Mouse (Mus musculus) kidney, adult 2 months (tissue): ENCODE results near the gene Nhsl2. TPM values are rescaled to one million over a fixed set of nuclear protein-coding genes. Genes with fewer than 3 reads are reported as not detected.

Experiments used
- DNase-seq: peaks from one replicate; pipeline ENCODE4 v3.0.0; 2021
- H3K27ac ChIP-seq: fragments of 200-500 bp; 2 replicates; pipeline ENCODE4 v1.5.1; 2012; ENCODE audit warnings: low read depth, low read length, control low read depth, inconsistent platforms; ENCODE audit not compliant: insufficient read depth
- H3K27me3 ChIP-seq: fragments of 200-500 bp; replicated peaks from 2 replicates; pipeline ENCODE4 v1.6.1; 2012; ENCODE audit warnings: mild to moderate bottlenecking, moderate library complexity, low read length, inconsistent platforms; ENCODE audit not compliant: control insufficient read depth, insufficient read depth
- H3K36me3 ChIP-seq: fragments of 200-500 bp; 2 replicates; pipeline ENCODE4 v1.6.1; 2012; ENCODE audit warnings: mild to moderate bottlenecking, moderate library complexity, low read length, inconsistent platforms; ENCODE audit not compliant: control insufficient read depth, insufficient read depth
- H3K4me1 ChIP-seq: fragments of 200-500 bp; 2 replicates; pipeline ENCODE4 v1.6.1; 2011; ENCODE audit warnings: low read length; ENCODE audit not compliant: control insufficient read depth, insufficient read depth
- H3K4me3 ChIP-seq: fragments of 200-500 bp; 2 replicates; pipeline ENCODE4 v1.5.1; 2011; ENCODE audit warnings: mild to moderate bottlenecking, low read depth, low read length, control low read depth; ENCODE audit not compliant: insufficient read depth
- CTCF ChIP-seq: fragments of 200-500 bp; conservative IDR thresholded peaks from 2 replicates; pipeline ENCODE4 v1.5.1; 2011; ENCODE audit warnings: low read depth, mild to moderate bottlenecking, control low read depth, low read length, moderate library complexity, mixed read lengths; ENCODE audit not compliant: insufficient read depth, insufficient read length
- POLR2A ChIP-seq: fragments of 200-500 bp; IDR thresholded peaks from one replicate; pipeline ENCODE4 v1.6.1; 2011; ENCODE audit warnings: low read depth, low read length, control low read depth
- WGBS: fragments of 180-500 bp; shearing (Covaris S2); methylation state at CpG from one replicate; pipeline ENCODE4 v1.1.7; 2018; 5-methylcytosine and 5-hydroxymethylcytosine counted together
- polyA plus RNA-seq: library from polyadenylated mRNA; depleted of rRNA; stranded (reverse); fragments of >200 nt; gene quantifications from 2 replicates; pipeline ENCODE4 v1.2.3, GENCODE M21; 2012

Nhsl2 gene
- polyA plus RNA-seq, 1 experiment, result 4.0 TPM

- H3K4me3 ChIP-seq, result no peak overlapping the region
- no peaks in the 10 kb centered on the region for H3K4me1 ChIP-seq
- DNase-seq, result no peak
- H3K27ac ChIP-seq, result no peak overlapping the region
- 57% methylated on average over 4 of the region's 4 CpGs for WGBS
- no peaks in the 10 kb centered on the region for H3K27me3 ChIP-seq
- TF ChIP-seq POLR2A (no peak), CTCF (no peak)
- H3K36me3 ChIP-seq, result no peaks in the 10 kb centered on the region
Measured at GRCm38 (mm10) chrX:102065213-102065775, 216.1 kb downstream of the Nhsl2 start.

DNA sequence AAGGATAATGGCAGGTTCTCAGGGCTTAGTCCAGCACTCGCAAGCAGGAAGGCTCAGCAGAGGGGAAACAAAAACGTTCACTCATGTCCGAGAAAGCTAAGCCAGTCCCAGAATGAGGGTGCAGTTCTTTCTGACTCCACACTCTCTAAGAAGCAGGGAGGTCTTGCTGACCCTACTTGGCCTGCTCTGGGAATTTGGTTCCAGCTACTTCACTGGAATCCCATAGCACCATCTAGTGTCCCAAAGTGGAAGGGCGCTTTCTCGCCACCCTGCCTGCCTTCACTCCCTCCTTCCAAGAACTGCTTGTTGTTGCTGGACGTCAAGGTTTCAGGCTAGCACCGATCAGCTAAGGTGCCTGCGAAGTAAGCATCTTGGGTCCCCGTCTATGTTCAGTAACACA, 216.9 kb downstream of the Nhsl2 start:
- H3K36me3 ChIP-seq, result no peaks in the 10 kb centered on the region
- 14% methylated on average over 9 of the region's 9 CpGs for WGBS
- peak; percentile 73 for DNase-seq

DNA sequence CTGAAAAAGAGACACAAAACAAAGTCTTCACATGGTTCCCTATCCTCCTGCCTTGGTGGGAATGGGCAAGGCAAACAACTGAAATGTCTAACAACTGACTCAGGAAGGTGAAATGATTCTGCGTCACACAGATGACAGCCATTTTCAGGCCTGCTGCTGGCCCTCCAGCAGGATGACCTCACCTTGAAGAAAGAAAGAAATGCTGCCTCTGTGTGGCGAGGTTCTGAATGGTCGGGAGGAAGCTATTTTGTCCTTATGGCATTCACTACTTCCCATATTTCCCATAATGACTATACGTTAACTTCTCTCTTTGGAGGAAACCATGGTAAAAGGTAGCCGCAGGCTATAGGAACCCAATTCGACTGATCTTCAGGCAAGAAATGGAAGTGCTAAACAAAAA, 217.9 kb downstream of the Nhsl2 start:
- Histone ChIP-seq H3K36me3 (no peaks in the 10 kb centered on the region), H3K27me3 (no peaks in the 10 kb centered on the region), H3K4me1 (no peaks in the 10 kb centered on the region), H3K4me3 (no peak overlapping the region), H3K27ac (no peak overlapping the region)
- no peak for TF ChIP-seq POLR2A
- TF ChIP-seq CTCF, result no peak
- WGBS, result 83% methylated on average over 6 of the region's 6 CpGs
- DNase-seq, result no peak

More for the DNA sequence above, 216.9 kb downstream of the Nhsl2 start:
- H3K27ac ChIP-seq, result no peak overlapping the region
- no peaks in the 10 kb centered on the region for H3K27me3 ChIP-seq
- no peaks in the 10 kb centered on the region for H3K4me1 ChIP-seq
- no peak overlapping the region for H3K4me3 ChIP-seq
- TF ChIP-seq CTCF (no peak), POLR2A (no peak)

- Histone ChIP-seq H3K4me3 (no peak overlapping the region), H3K27ac (no peak overlapping the region), H3K27me3 (no peaks in the 10 kb centered on the region), H3K36me3 (no peaks in the 10 kb centered on the region), H3K4me1 (no peaks in the 10 kb centered on the region)
- TF ChIP-seq CTCF (no peak), POLR2A (no peak)
- 93% methylated on average over 24 of the region's 24 CpGs for WGBS
- no peak for DNase-seq
Measured at GRCm38 (mm10) chrX:102068811-102069540, 219.8 kb downstream of the Nhsl2 start.

GRCm38 (mm10) chrX:102070591-102071471, 221.6 kb downstream of the Nhsl2 start, which contains the start of gene Rtl5:
Gene Rtl5, minus strand, starts transcription at chrX:102071304.
- Histone ChIP-seq H3K27ac (no peak within 1 kb of the TSS), H3K36me3 (no peaks in the 10 kb centered on the region), H3K4me1 (peaks cover 7% of the 10 kb centered on the region), H3K4me3 (peak within 1 kb of the TSS; percentile 58), H3K27me3 (no peaks in the 10 kb centered on the region)
- peak; percentile 80 for DNase-seq
- TF ChIP-seq POLR2A, result no peak
- TF ChIP-seq CTCF, result no peak
- 2% methylated on average over 45 of the region's 61 CpGs for WGBS

DNA sequence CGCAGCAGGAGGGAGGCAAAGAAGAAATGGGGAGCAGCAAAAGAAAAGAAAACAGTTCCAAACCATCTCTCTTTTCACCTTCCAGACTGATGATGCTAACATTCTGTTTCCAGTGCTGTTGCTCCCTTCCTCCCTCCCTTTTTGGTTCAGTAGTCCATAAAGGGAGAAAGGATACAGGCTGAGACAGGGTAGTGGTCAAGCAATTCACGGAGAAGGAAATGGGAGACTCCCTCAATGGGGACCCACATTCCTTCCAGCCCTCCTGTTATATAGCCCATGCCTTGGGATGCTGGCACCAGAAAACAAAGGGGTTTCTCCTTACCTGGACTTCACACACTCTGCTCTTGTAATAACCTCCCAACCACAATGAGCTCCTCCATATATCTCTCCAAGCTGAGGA, 222.3 kb downstream of the Nhsl2 start:
- WGBS, result 42% methylated on average over 2 of the region's 2 CpGs
- Histone ChIP-seq H3K36me3 (no peaks in the 10 kb centered on the region), H3K27me3 (no peaks in the 10 kb centered on the region), H3K4me1 (peaks cover 7% of the 10 kb centered on the region), H3K27ac (no peak overlapping the region), H3K4me3 (peak overlapping the region; percentile 58; the same call in 1 of the 2 replicates)
- no peak for DNase-seq
- TF ChIP-seq POLR2A, result no peak
- no peak for TF ChIP-seq CTCF
